Comparison of ENCODE assay signal across 20 mouse cellular contexts in genomic region chr7:126252230-126252629, GRCm38 (mm10). TPM values are rescaled to one million over a fixed set of nuclear protein-coding genes. Genes with fewer than 3 reads are reported as not detected.
DNase-seq lines count a peak whose midpoint lies in the region; ATAC-seq and TF ChIP-seq lines count a peak whose summit lies in the region.
"Had no signal": no experiment of that assay in that cellular context is flagged by ENCODE, and none has a peak within 500 bp of the region (broad histone marks: within the 10 kb centered on the region; RNA-seq: fewer than 3 reads in every experiment).

No protein-coding gene starts in this region.

- no peak for DNase-seq in cerebellum, adult 2 months
- DNase-seq in heart, adult 2 months, result no peak
- DNase-seq in heart, postnatal 10 days, result no peak
- DNase-seq in heart, postnatal 25 days (ENCODE audit: low spot score), result no peak
- DNase-seq in heart, postnatal 0 days (ENCODE audit: low spot score), result no peak
- DNase-seq in heart, postnatal 14 days, result no peak
- DNase-seq: adrenal gland, adult 8-10 months; adrenal gland, postnatal 14 days; adrenal gland, postnatal 36 days; B cell, adult 2 months had no signal

- H3K27me3 ChIP-seq in cerebellum, adult 2 months (ENCODE audit: control insufficient read depth, insufficient read depth, low read length), result no peaks in the 10 kb centered on the region
- no peaks in the 10 kb centered on the region for H3K27me3 ChIP-seq in heart, adult 2 months (ENCODE audit: control insufficient read depth, insufficient read depth, low read length)
- H3K27me3 ChIP-seq in heart, embryonic 14.5 days (ENCODE audit: control insufficient read depth, insufficient read depth, low read length), result no peaks in the 10 kb centered on the region
- H3K27me3 ChIP-seq in heart, postnatal 0 days (ENCODE audit: control insufficient read depth, insufficient read depth, low read length), result no peaks in the 10 kb centered on the region
- H3K27me3 ChIP-seq: forebrain, embryonic 15.5 days had no signal

- ATAC-seq in cerebellum, adult (ENCODE audit: insufficient number of reproducible peaks, low FRiP score, low TSS enrichment), result no peak
- ATAC-seq in heart, embryonic 14.5 days (ENCODE audit: insufficient number of reproducible peaks, insufficient read depth, low FRiP score, low read depth), result no peak
- ATAC-seq in heart, postnatal 0 days (ENCODE audit: insufficient read depth, low read depth), result no peak
- ATAC-seq: activated CD4-positive, CD25-positive, alpha-beta regulatory T cell, adult 4 months; CD4-positive, CD25-positive, alpha-beta regulatory T cell, adult 4 months; forebrain, embryonic 13.5 days; forebrain, embryonic 15.5 days; Patski had no signal

- H3K9ac ChIP-seq in heart, adult 2 months (ENCODE audit: low read depth, low read length), result peak overlapping the region; percentile 7; the same call in 1 of the 2 replicates
- no peak overlapping the region for H3K9ac ChIP-seq in heart, embryonic 14.5 days (ENCODE audit: low read length)
- H3K9ac ChIP-seq in heart, postnatal 0 days (replicated peaks; ENCODE audit: low read depth, low read length), result no peak overlapping the region
- H3K9ac ChIP-seq: embryonic facial prominence, embryonic 12.5 days; forebrain, embryonic 13.5 days; forebrain, embryonic 15.5 days had no signal

- WGBS in cerebellum, adult 2 months, result 26% methylated on average over 5 of the region's 5 CpGs
- WGBS in heart, adult 2 months, result 73% methylated on average over 5 of the region's 5 CpGs
- 81% methylated on average over 5 of the region's 5 CpGs for WGBS in heart, embryonic 14.5 days
- WGBS in heart, postnatal 0 days, result 90% methylated on average over 5 of the region's 5 CpGs

- H3K79me2 ChIP-seq in heart, adult 2 months (replicated peaks; ENCODE audit: control insufficient read depth, insufficient read depth, low read length), result 0 out of 2 replicates have a peak, but pooled peaks cover 1% of the 10 kb centered on the region

- no peak for TF ChIP-seq POLR2A in cerebellum, adult 2 months (IDR thresholded peaks at IDR 0.05; ENCODE audit: borderline replicate concordance, insufficient read depth, low read length)
- no peak for TF ChIP-seq POLR2A in heart, adult 2 months (IDR thresholded peaks at IDR 0.05; ENCODE audit: insufficient read depth, low read depth, low read length)

- H3K4me1 ChIP-seq in cerebellum, adult 2 months (ENCODE audit: control insufficient read depth, insufficient read depth, low read length), result peaks cover 22% of the 10 kb centered on the region
- 0 out of 2 replicates have a peak, but pooled peaks cover 1% of the 10 kb centered on the region for H3K4me1 ChIP-seq in heart, adult 2 months (ENCODE audit: control insufficient read depth, insufficient read depth, low read length)
- peaks cover 10 to 37% of the 10 kb centered on the region in 2 experiments; a peak in 3 of 4 replicates for H3K4me1 ChIP-seq in heart, embryonic 14.5 days (ENCODE audit: control insufficient read depth in 2 of 2, insufficient read depth in 2 of 2, low read length in 2 of 2)
- peaks cover 11% of the 10 kb centered on the region for H3K4me1 ChIP-seq in heart, postnatal 0 days (ENCODE audit: control insufficient read depth, insufficient read depth)

- intact Hi-C loops in heart, adult 2 months (cut with DNase I), result no loop called here
- intact Hi-C loops in heart, postnatal 10 days (cut with DNase I), result no loop called here
- intact Hi-C loops in heart, postnatal 25 days (cut with DNase I), result no loop called here
- intact Hi-C loops in heart, postnatal 14 days (cut with DNase I), result no loop called here

- H3K36me3 ChIP-seq in heart, adult 2 months (ENCODE audit: control insufficient read depth, insufficient read depth, low read length), result no peaks in the 10 kb centered on the region
- H3K36me3 ChIP-seq in heart, embryonic 14.5 days (ENCODE audit: control insufficient read depth, insufficient read depth, low read length), result no peaks in the 10 kb centered on the region
- H3K36me3 ChIP-seq in heart, postnatal 0 days (replicated peaks; ENCODE audit: control insufficient read depth, insufficient read depth, low read length), result no peaks in the 10 kb centered on the region
- H3K36me3 ChIP-seq: embryonic facial prominence, embryonic 10.5 days; embryonic facial prominence, embryonic 12.5 days; forebrain, embryonic 15.5 days; G1E had no signal

- H3K27ac ChIP-seq in cerebellum, adult 2 months (ENCODE audit: insufficient read depth, low read length), result peak overlapping the region; percentile 92
- H3K27ac ChIP-seq in heart, adult 2 months, result peak overlapping the region; percentile 93
- peak overlapping the region in 1 of 2 experiments; percentile 3; a peak in 1 of 4 replicates for H3K27ac ChIP-seq in heart, embryonic 14.5 days (replicated peaks in 1 of 2; ENCODE audit: control insufficient read depth in 1 of 2, insufficient read depth in 1 of 2, low read depth in 2 of 2, low read length in 2 of 2)
- H3K27ac ChIP-seq in heart, postnatal 0 days (ENCODE audit: low read depth), result peak overlapping the region; percentile 72
- H3K27ac ChIP-seq: embryonic facial prominence, embryonic 10.5 days; embryonic facial prominence, embryonic 12.5 days; forebrain, embryonic 13.5 days; forebrain, embryonic 15.5 days had no signal

- H3K4me3 ChIP-seq in cerebellum, adult 2 months (replicated peaks; ENCODE audit: insufficient read depth, low read depth, low read length), result peak overlapping the region; percentile 68
- H3K4me3 ChIP-seq in heart, adult 2 months, result peak overlapping the region; percentile 22
- no peak overlapping the region for H3K4me3 ChIP-seq in heart, embryonic 14.5 days (ENCODE audit: control insufficient read depth in 1 of 2, insufficient read depth in 1 of 2, low read depth in 1 of 2, low read length in 2 of 2)
- 0 out of 2 replicates have a peak overlapping the region, but pooled peaks have one; percentile 55 for H3K4me3 ChIP-seq in heart, postnatal 0 days (ENCODE audit: low read depth, low read length)
- H3K4me3 ChIP-seq: embryonic facial prominence, embryonic 10.5 days; embryonic facial prominence, embryonic 12.5 days; forebrain, embryonic 13.5 days; forebrain, embryonic 15.5 days had no signal

- H3K4me2 ChIP-seq in heart, embryonic 14.5 days (ENCODE audit: low read length), result 0 out of 2 replicates have a peak overlapping the region, but pooled peaks have one; percentile 4
- H3K4me2 ChIP-seq in heart, postnatal 0 days (ENCODE audit: low read depth, low read length), result peak overlapping the region; percentile 65; the same call in 1 of the 2 replicates
- H3K4me2 ChIP-seq: embryonic facial prominence, embryonic 12.5 days; forebrain, embryonic 13.5 days; forebrain, embryonic 15.5 days had no signal

- no peak for TF ChIP-seq EP300 in heart, adult 2 months (IDR thresholded peaks at IDR 0.05; ENCODE audit: insufficient read depth, low read depth, low read length)
- no peak for TF ChIP-seq EP300 in heart, postnatal 0 days (IDR thresholded peaks at IDR 0.05; ENCODE audit: low read depth)

- H3K9me3 ChIP-seq in heart, embryonic 14.5 days (ENCODE audit: control insufficient read depth, low read length), result no peaks in the 10 kb centered on the region
- H3K9me3 ChIP-seq in heart, postnatal 0 days (replicated peaks; ENCODE audit: control insufficient read depth, low read length), result no peaks in the 10 kb centered on the region
- H3K9me3 ChIP-seq: embryonic facial prominence, embryonic 10.5 days; embryonic facial prominence, embryonic 12.5 days; forebrain, embryonic 13.5 days; forebrain, embryonic 15.5 days; G1E had no signal

- TF ChIP-seq CTCF in cerebellum, adult 2 months (IDR thresholded peaks at IDR 0.05; ENCODE audit: borderline replicate concordance, insufficient read depth, low read depth, low read length), result no peak
- no peak for TF ChIP-seq CTCF in heart, adult 2 months (IDR thresholded peaks at IDR 0.05)
- no peak for TF ChIP-seq CTCF in heart, postnatal 0 days (IDR thresholded peaks at IDR 0.05; ENCODE audit: low read depth)

RNA-seq across cellular contexts. Expression of gene Sbk1, which starts 20.2 kb away (rescaled TPM):
- 227 and 282 TPM in 2 replicates for polyA plus RNA-seq in cerebellum, adult 2 months (2012; rRNA removed)
- total RNA-seq in heart, adult 2 months (2021), result 10 to 100 TPM; 61.9 to 87.4 TPM
- polyA plus RNA-seq in heart, adult 2 months (2012; rRNA removed), result 44.5 and 55.4 TPM in 2 replicates
- 10 to 100 TPM; 68.7 to 77.1 TPM for total RNA-seq in heart, postnatal 10 days (2021)
- 15.2 and 16.8 TPM in 2 replicates for polyA plus RNA-seq in heart, embryonic 14.5 days (2014; fragmentation: Nextera tagmentation; extraction: Ambion mirVana)
- total RNA-seq in heart, postnatal 25 days (2021), result 10 to 100 TPM; 76.5 to 86.4 TPM
- 42.0 and 48.9 TPM in 2 replicates for total RNA-seq in heart, postnatal 0 days (2014; rRNA removed; ENCODE audit: low replicate concordance)
- polyA plus RNA-seq in heart, postnatal 0 days (2015; fragmentation: Nextera tagmentation; extraction: Ambion mirVana), result 14.9 and 17.4 TPM in 2 replicates
- total RNA-seq in heart, postnatal 14 days (2021), result 10 to 100 TPM; 77.7 to 82.2 TPM

RNA-seq across cellular contexts. Expression of gene Xpo6, which starts 51.9 kb away (rescaled TPM):
- polyA plus RNA-seq in cerebellum, adult 2 months (2012; rRNA removed), result 154 and 162 TPM in 2 replicates
- total RNA-seq in heart, adult 2 months (2021), result 10 to 100 TPM; 16.5 to 16.8 TPM
- polyA plus RNA-seq in heart, adult 2 months (2012; rRNA removed), result 133 and 148 TPM in 2 replicates
- total RNA-seq in heart, postnatal 10 days (2021), result 10 to 100 TPM; 39.7 to 41.4 TPM
- polyA plus RNA-seq in heart, embryonic 14.5 days (2014; fragmentation: Nextera tagmentation; extraction: Ambion mirVana), result 33.8 and 39.0 TPM in 2 replicates
- 10 to 100 TPM; 19.2 to 23.7 TPM for total RNA-seq in heart, postnatal 25 days (2021)
- total RNA-seq in heart, postnatal 0 days (2014; rRNA removed; ENCODE audit: low replicate concordance), result 52.9 and 78.8 TPM in 2 replicates
- polyA plus RNA-seq in heart, postnatal 0 days (2015; fragmentation: Nextera tagmentation; extraction: Ambion mirVana), result 12.3 and 14.2 TPM in 2 replicates
- total RNA-seq in heart, postnatal 14 days (2021), result 10 to 100 TPM; 34.8 to 36.3 TPM

Comparison
In these comparisons a context has a peak if more than half of its experiments do, and no peak if none do; other contexts are left out.
1. H3K4me3 ChIP-seq: peak in cerebellum, adult 2 months (single experiment), heart, adult 2 months (single experiment) and heart, postnatal 0 days (single experiment); none in heart, embryonic 14.5 days (0 of 2).